Mouse (Mus musculus) ES-Bruce4 (cell line): ENCODE measurements around the gene Plg.

Experiments
- CTCF ChIP-seq: IDR thresholded peaks from one replicate; pipeline ENCODE4 v1.8.1; 2011; ENCODE audit warnings: low read depth, low read length
- POLR2A ChIP-seq: IDR thresholded peaks from one replicate; pipeline ENCODE4 v1.8.1; 2011; ENCODE audit warnings: low read length; ENCODE audit not compliant: insufficient read depth

- no peak for TF ChIP-seq POLR2A
- no peak for TF ChIP-seq CTCF
Observed at GRCm38 (mm10) chr17:12351564-12351963, 26.8 kb upstream of the Plg start.
